Mouse (Mus musculus): ENCODE measurements at regions not wholly inside any gene's neighbourhood (a gene's known extent, or its start where the extent isn't known, plus 50 kb on each side); places are given as distances from the start of the nearest gene placed in this dataset.
A peak's percentile ranks its signal among the peaks of the same experiment; 100 is the strongest.

DNA sequence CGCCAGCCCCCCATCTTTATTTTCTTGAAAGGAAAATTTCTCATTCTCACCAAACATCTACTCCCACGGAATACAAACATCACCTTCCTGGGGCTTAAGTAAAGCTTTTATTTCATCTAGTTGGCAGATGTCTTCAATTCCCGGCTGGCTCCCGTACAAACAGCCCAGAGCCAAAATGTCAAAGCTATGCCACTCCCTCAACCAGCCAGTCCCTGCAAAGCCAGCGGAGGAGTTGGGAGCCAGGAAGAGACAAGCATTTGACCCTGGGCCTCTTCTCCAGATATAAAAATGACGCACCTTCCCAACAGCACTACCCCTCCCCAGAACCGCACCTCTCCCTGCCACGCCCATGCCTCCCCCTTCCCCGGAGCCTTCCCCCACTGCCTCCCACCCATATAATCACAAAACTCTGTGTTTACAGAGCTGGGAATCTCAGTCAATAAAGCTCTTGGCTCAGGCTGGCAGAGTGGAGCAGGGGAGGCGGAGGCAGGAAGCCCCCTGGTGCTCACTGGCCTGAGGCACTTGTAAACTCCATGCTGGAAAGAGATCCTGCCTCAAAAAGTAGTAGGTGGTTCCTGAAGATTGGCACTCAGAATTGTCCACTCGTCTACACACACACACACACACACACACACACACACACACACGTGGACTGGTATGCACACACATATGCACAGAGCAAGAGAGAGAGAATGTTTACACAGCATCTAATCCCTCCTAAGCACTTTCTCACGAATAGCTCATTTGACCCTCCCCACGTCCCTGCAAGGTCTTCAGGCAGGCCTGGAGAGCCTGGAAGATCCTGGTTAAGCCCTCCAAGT is 60.9 kb upstream of the Foxk1 start:
- ATAC-seq (ENCODE audit: insufficient read depth, low read depth): no peak
- TF ChIP-seq EP300 (IDR thresholded peaks at IDR 0.05; ENCODE audit: low read depth) (no peak), CTCF (IDR thresholded peaks at IDR 0.05; ENCODE audit: low read depth) (no peak)
- peak; percentile 13 for DNase-seq (ENCODE audit: low spot score)

DNA sequence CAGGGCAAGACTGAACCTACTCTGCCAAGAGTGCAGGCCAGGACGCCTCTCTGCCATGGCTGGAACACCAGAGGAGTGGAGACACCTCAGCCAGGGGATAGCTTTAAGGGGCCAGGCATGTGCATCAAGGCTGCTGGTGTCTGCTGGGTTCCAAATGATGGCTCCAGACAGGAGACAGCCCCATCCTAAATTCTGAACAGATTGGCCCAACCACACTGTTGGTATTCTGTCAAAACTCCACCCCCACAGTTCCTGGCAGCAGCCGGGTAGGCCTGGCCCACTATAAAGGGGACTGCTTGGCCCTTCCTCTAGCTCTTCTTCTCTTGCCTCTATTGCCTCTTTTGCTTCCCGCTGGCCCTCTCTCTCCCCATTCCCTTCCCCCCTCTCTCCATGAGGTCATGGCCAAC is 60.3 kb upstream of the Foxk1 start:
- Histone ChIP-seq H3K4me2 (ENCODE audit: low read depth, low read length) (no peak overlapping the region), H3K27me3 (ENCODE audit: control insufficient read depth, insufficient read depth, low read length) (no peaks in the 10 kb centered on the region), H3K27ac (ENCODE audit: low read depth) (no peak overlapping the region), H3K9me3 (replicated peaks; ENCODE audit: control insufficient read depth, low read length) (no peaks in the 10 kb centered on the region), H3K9ac (replicated peaks; ENCODE audit: low read depth, low read length) (no peak overlapping the region), H3K4me3 (ENCODE audit: low read depth, low read length) (no peak overlapping the region), H3K4me1 (ENCODE audit: control insufficient read depth, insufficient read depth) (no peaks in the 10 kb centered on the region), H3K36me3 (replicated peaks; ENCODE audit: control insufficient read depth, insufficient read depth, low read length) (no peaks in the 10 kb centered on the region)
- 59% methylated on average over 3 of the region's 3 CpGs for WGBS
- ATAC-seq (ENCODE audit: insufficient read depth, low read depth) (no peak), DNase-seq (ENCODE audit: low spot score) (no peak)
- no peak for TF ChIP-seq CTCF (IDR thresholded peaks at IDR 0.05; ENCODE audit: low read depth)
- TF ChIP-seq EP300 (IDR thresholded peaks at IDR 0.05; ENCODE audit: low read depth): no peak

More for the DNA sequence above, 60.9 kb upstream of the Foxk1 start:
- Histone ChIP-seq H3K4me2 (ENCODE audit: low read depth, low read length) (no peak overlapping the region), H3K4me1 (ENCODE audit: control insufficient read depth, insufficient read depth) (no peaks in the 10 kb centered on the region), H3K9ac (replicated peaks; ENCODE audit: low read depth, low read length) (no peak overlapping the region), H3K4me3 (ENCODE audit: low read depth, low read length) (no peak overlapping the region), H3K27ac (ENCODE audit: low read depth) (no peak overlapping the region), H3K9me3 (replicated peaks; ENCODE audit: control insufficient read depth, low read length) (no peaks in the 10 kb centered on the region), H3K36me3 (replicated peaks; ENCODE audit: control insufficient read depth, insufficient read depth, low read length) (no peaks in the 10 kb centered on the region), H3K27me3 (ENCODE audit: control insufficient read depth, insufficient read depth, low read length) (no peaks in the 10 kb centered on the region)
- 53% methylated on average over 14 of the region's 14 CpGs for WGBS

DNA sequence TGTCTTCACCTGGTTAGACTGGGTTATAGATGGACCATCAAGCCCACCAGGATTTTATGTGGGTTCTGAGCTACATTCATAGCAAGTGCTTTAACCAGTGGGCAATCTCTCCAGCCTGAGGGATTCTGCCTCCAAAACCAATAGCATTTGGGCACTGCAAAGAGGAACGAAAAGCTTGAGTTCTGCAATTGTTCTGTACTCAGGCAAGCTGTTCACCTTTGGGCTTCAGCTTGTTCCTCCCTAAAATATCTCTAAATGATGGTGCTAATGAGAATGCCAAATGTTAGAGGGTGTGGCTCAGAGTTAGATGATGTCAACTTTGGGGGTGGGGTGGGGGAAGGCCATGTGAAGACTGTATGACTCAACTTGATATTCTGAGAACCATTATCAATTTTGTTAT is 54.8 kb upstream of the Foxk1 start:
- no peak for ATAC-seq (ENCODE audit: insufficient read depth, low read depth)
- no peak overlapping the region for H3K9ac ChIP-seq (replicated peaks; ENCODE audit: low read depth, low read length)
- 80% methylated on average over 1 of the region's 1 CpGs for WGBS
- H3K4me1 ChIP-seq (ENCODE audit: control insufficient read depth, insufficient read depth): no peaks in the 10 kb centered on the region
- H3K27me3 ChIP-seq (ENCODE audit: control insufficient read depth, insufficient read depth, low read length): no peaks in the 10 kb centered on the region
- DNase-seq (ENCODE audit: low spot score): no peak
- no peak for TF ChIP-seq CTCF (IDR thresholded peaks at IDR 0.05; ENCODE audit: low read depth)
- no peak for TF ChIP-seq EP300 (IDR thresholded peaks at IDR 0.05; ENCODE audit: low read depth)
- H3K4me3 ChIP-seq (ENCODE audit: low read depth, low read length): no peak overlapping the region
- H3K9me3 ChIP-seq (replicated peaks; ENCODE audit: control insufficient read depth, low read length): no peaks in the 10 kb centered on the region
- H3K4me2 ChIP-seq (ENCODE audit: low read depth, low read length): no peak overlapping the region
- H3K36me3 ChIP-seq (replicated peaks; ENCODE audit: control insufficient read depth, insufficient read depth, low read length): no peaks in the 10 kb centered on the region
- H3K27ac ChIP-seq (ENCODE audit: low read depth): no peak overlapping the region

DNA sequence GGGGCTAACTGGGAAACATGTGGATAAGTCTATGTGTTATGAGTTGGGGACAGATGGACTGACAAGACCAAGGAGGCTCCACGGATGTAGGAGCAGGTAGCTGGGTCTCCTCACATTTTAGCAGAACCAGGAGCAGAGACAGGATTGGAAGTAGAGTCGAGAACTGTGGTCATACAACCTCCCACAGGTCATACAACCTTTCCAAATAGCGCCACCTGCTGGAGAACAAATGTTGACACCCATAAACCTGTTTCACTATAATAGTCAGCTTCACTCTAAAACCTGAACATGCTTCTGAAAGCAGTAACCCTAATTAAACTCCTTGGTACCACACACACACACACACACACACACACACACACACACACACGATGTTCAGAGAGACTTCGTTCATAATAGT is 50.7 kb upstream of the Foxk1 start:
- 49% methylated on average over 5 of the region's 5 CpGs for WGBS
- Histone ChIP-seq H3K9me3 (replicated peaks; ENCODE audit: control insufficient read depth, low read length) (no peaks in the 10 kb centered on the region), H3K9ac (replicated peaks; ENCODE audit: low read depth, low read length) (no peak overlapping the region), H3K4me3 (ENCODE audit: low read depth, low read length) (no peak overlapping the region), H3K4me2 (ENCODE audit: low read depth, low read length) (no peak overlapping the region), H3K4me1 (ENCODE audit: control insufficient read depth, insufficient read depth) (no peaks in the 10 kb centered on the region), H3K27ac (ENCODE audit: low read depth) (no peak overlapping the region), H3K27me3 (ENCODE audit: control insufficient read depth, insufficient read depth, low read length) (no peaks in the 10 kb centered on the region), H3K36me3 (replicated peaks; ENCODE audit: control insufficient read depth, insufficient read depth, low read length) (no peaks in the 10 kb centered on the region)
- no peak for ATAC-seq (ENCODE audit: insufficient read depth, low read depth)
- DNase-seq (ENCODE audit: low spot score): no peak
- TF ChIP-seq EP300 (IDR thresholded peaks at IDR 0.05; ENCODE audit: low read depth): no peak
